In genomic region chrX:74273422-74274322, GRCm38 (mm10) we compare ENCODE assay signal across 9 mouse cellular contexts. TPM values are rescaled to one million over a fixed set of nuclear protein-coding genes. Genes with fewer than 3 reads are reported as not detected.
DNase-seq lines count a peak whose midpoint lies in the region; ATAC-seq and TF ChIP-seq lines count a peak whose summit lies in the region.
"Had no signal": no experiment of that assay in that cellular context is flagged by ENCODE, and none has a peak within 500 bp of the region (broad histone marks: within the 10 kb centered on the region; RNA-seq: fewer than 3 reads in every experiment).

No protein-coding gene starts in this region.

- H3K9me3 ChIP-seq in liver, embryonic 16.5 days (replicated peaks; ENCODE audit: control insufficient read depth, low read length), result no peaks in the 10 kb centered on the region
- H3K9me3 ChIP-seq: intestine, embryonic 15.5 days had no signal

- no peaks in the 10 kb centered on the region for H3K27me3 ChIP-seq in liver, adult 2 months (ENCODE audit: control insufficient read depth, insufficient read depth, low read length)
- H3K27me3 ChIP-seq in liver, embryonic 16.5 days (ENCODE audit: control insufficient read depth, insufficient read depth, low read depth, low read length), result no peaks in the 10 kb centered on the region
- H3K27me3 ChIP-seq: intestine, embryonic 15.5 days had no signal

- DNase-seq in adrenal gland, postnatal 14 days, result peak; percentile 22
- no peak for DNase-seq in adrenal gland, postnatal 36 days
- no peak for DNase-seq in liver, adult 2 months (ENCODE audit: extremely low read depth, low read depth, low spot score)
- DNase-seq in liver, result no peak
- DNase-seq in embryo, embryonic 9.5 days (ENCODE audit: extremely low spot score), result peak; percentile 40
- no peak for DNase-seq in cerebellum, postnatal 36 days
- no peak for DNase-seq in left cerebral cortex, adult 8-10 months (ENCODE audit: low spot score in 2 of 2)

- H3K9ac ChIP-seq in liver, adult 2 months (ENCODE audit: low read depth, low read length), result no peak overlapping the region
- H3K9ac ChIP-seq in liver, embryonic 16.5 days (ENCODE audit: low read depth, low read length), result no peak overlapping the region
- H3K9ac ChIP-seq: intestine, embryonic 15.5 days had no signal

- H3K27ac ChIP-seq in liver, adult 2 months (replicated peaks; ENCODE audit: insufficient read depth, low read depth, low read length), result 0 out of 2 replicates have a peak overlapping the region, but pooled peaks have one; percentile 27
- H3K27ac ChIP-seq in liver, embryonic 16.5 days (ENCODE audit: low read length), result peak overlapping the region; percentile 19
- H3K27ac ChIP-seq: intestine, embryonic 15.5 days had no signal

- WGBS in liver, adult 2 months, result 31% methylated on average over 10 of the region's 10 CpGs
- WGBS in liver, embryonic 16.5 days (ENCODE audit: insufficient replicate concordance), result 28% methylated on average over 10 of the region's 10 CpGs

- no peak overlapping the region for H3K4me3 ChIP-seq in liver, adult 2 months (ENCODE audit: insufficient read depth, low read depth, low read length)
- no peak overlapping the region for H3K4me3 ChIP-seq in liver, embryonic 16.5 days (ENCODE audit: low read depth, low read length)
- H3K4me3 ChIP-seq: intestine, embryonic 15.5 days had no signal

- no peaks in the 10 kb centered on the region for H3K79me2 ChIP-seq in liver, adult 2 months (ENCODE audit: control insufficient read depth, insufficient read depth, low read length)

- no peak for ATAC-seq in liver, embryonic 16.5 days (ENCODE audit: low read depth)
- ATAC-seq: intestine, embryonic 15.5 days had no signal

- H3K36me3 ChIP-seq in liver, adult 2 months (ENCODE audit: control insufficient read depth, insufficient read depth, low read length), result peaks cover 14% of the 10 kb centered on the region
- H3K36me3 ChIP-seq in liver, embryonic 16.5 days (ENCODE audit: control insufficient read depth, insufficient read depth), result peaks cover 5% of the 10 kb centered on the region
- H3K36me3 ChIP-seq: intestine, embryonic 15.5 days had no signal

- H3K4me2 ChIP-seq in liver, embryonic 16.5 days (ENCODE audit: low read depth, low read length), result no peak overlapping the region
- H3K4me2 ChIP-seq: intestine, embryonic 15.5 days had no signal

- no peak for TF ChIP-seq POLR2A in liver, adult 2 months (IDR thresholded peaks at IDR 0.05; ENCODE audit: extremely low read depth, insufficient read depth, low read length)

- peaks cover 3% of the 10 kb centered on the region; the same call in 1 of the 2 replicates for H3K4me1 ChIP-seq in liver, adult 2 months (ENCODE audit: control insufficient read depth, insufficient read depth, low read length)
- H3K4me1 ChIP-seq in liver, embryonic 16.5 days (ENCODE audit: control insufficient read depth, low read depth, low read length), result no peaks in the 10 kb centered on the region; the same call in 1 of the 2 replicates
- H3K4me1 ChIP-seq: intestine, embryonic 15.5 days had no signal

- no peak for TF ChIP-seq CTCF in liver, adult 2 months (IDR thresholded peaks at IDR 0.05; ENCODE audit: low read depth, low read length)

RNA-seq across cellular contexts. Expression of gene Rpl10, which starts 3.1 kb away (rescaled TPM):
- total RNA-seq in adrenal gland, postnatal 14 days (2021), result 289 and 296 TPM in 2 replicates
- 100 to 1,000 TPM; 409 to 419 TPM for total RNA-seq in adrenal gland, postnatal 36 days (2021)
- 1,181 and 1,274 TPM in 2 replicates for total RNA-seq in liver, adult 2 months (2014; rRNA removed)
- 968 and 1,030 TPM in 2 replicates for polyA plus RNA-seq in liver, adult 2 months (2012; rRNA removed)
- polyA plus RNA-seq in liver, embryonic 16.5 days (2015; fragmentation: Nextera tagmentation; extraction: Ambion mirVana), result 375 and 448 TPM in 2 replicates
- 100 to 1,000 TPM; 134 to 270 (median 185) TPM for total RNA-seq in left cerebral cortex, adult 8-10 months (2022)

RNA-seq across cellular contexts. Expression of gene Taz, which starts 8.0 kb away (rescaled TPM):
- total RNA-seq in adrenal gland, postnatal 14 days (2021), result 61.6 and 72.0 TPM in 2 replicates
- 10 to 100 TPM; 64.7 to 87.2 TPM for total RNA-seq in adrenal gland, postnatal 36 days (2021)
- 29.7 and 37.2 TPM in 2 replicates for total RNA-seq in liver, adult 2 months (2014; rRNA removed)
- 48.8 and 53.9 TPM in 2 replicates for polyA plus RNA-seq in liver, adult 2 months (2012; rRNA removed)
- polyA plus RNA-seq in liver, embryonic 16.5 days (2015; fragmentation: Nextera tagmentation; extraction: Ambion mirVana), result 27.8 and 30.2 TPM in 2 replicates
- total RNA-seq in left cerebral cortex, adult 8-10 months (2022), result 10 to 100 TPM; 60.9 to 67.1 (median 63.8) TPM

RNA-seq across cellular contexts. Expression of gene Dnase1l1, which starts 8.5 kb away (rescaled TPM):
- 9.0 and 12.7 TPM in 2 replicates for total RNA-seq in adrenal gland, postnatal 14 days (2021)
- total RNA-seq in adrenal gland, postnatal 36 days (2021), result 10 to 100 TPM in 1 of 2 experiments, 1 to 10 TPM in 1; 9.4 to 16.3 TPM
- 3.5 and 6.1 TPM in 2 replicates for total RNA-seq in liver, adult 2 months (2014; rRNA removed)
- polyA plus RNA-seq in liver, adult 2 months (2012; rRNA removed), result 4.9 and 5.5 TPM in 2 replicates
- polyA plus RNA-seq in liver, embryonic 16.5 days (2015; fragmentation: Nextera tagmentation; extraction: Ambion mirVana), result 22.0 and 23.6 TPM in 2 replicates
- total RNA-seq in left cerebral cortex, adult 8-10 months (2022), result 1 to 10 TPM; 1.8 to 5.0 (median 3.1) TPM

RNA-seq across cellular contexts. Expression of gene Emd, which starts 19.2 kb away (rescaled TPM):
- total RNA-seq in adrenal gland, postnatal 14 days (2021), result 56.8 and 67.7 TPM in 2 replicates
- 100 to 1,000 TPM in 1 of 2 experiments, 10 to 100 TPM in 1; 53.0 to 121 TPM for total RNA-seq in adrenal gland, postnatal 36 days (2021)
- 10.2 and 10.3 TPM in 2 replicates for total RNA-seq in liver, adult 2 months (2014; rRNA removed)
- polyA plus RNA-seq in liver, adult 2 months (2012; rRNA removed), result 32.4 and 38.8 TPM in 2 replicates
- polyA plus RNA-seq in liver, embryonic 16.5 days (2015; fragmentation: Nextera tagmentation; extraction: Ambion mirVana), result 7.4 and 7.7 TPM in 2 replicates
- 10 to 100 TPM; 33.5 to 39.5 (median 38.8) TPM for total RNA-seq in left cerebral cortex, adult 8-10 months (2022)

RNA-seq across cellular contexts. Expression of gene Atp6ap1, which starts 23.2 kb away (rescaled TPM):
- total RNA-seq in adrenal gland, postnatal 14 days (2021), result 150 and 155 TPM in 2 replicates
- total RNA-seq in adrenal gland, postnatal 36 days (2021), result 100 to 1,000 TPM; 235 to 239 TPM
- 53.1 and 67.8 TPM in 2 replicates for total RNA-seq in liver, adult 2 months (2014; rRNA removed)
- 150 and 152 TPM in 2 replicates for polyA plus RNA-seq in liver, adult 2 months (2012; rRNA removed)
- polyA plus RNA-seq in liver, embryonic 16.5 days (2015; fragmentation: Nextera tagmentation; extraction: Ambion mirVana), result 79.2 and 79.8 TPM in 2 replicates
- total RNA-seq in left cerebral cortex, adult 8-10 months (2022), result 100 to 1,000 TPM; 362 to 373 (median 369) TPM

Comparison
In these comparisons a context has a peak if more than half of its experiments do, and no peak if none do; other contexts are left out.
1. DNase-seq: peak in adrenal gland, postnatal 14 days (single experiment) and embryo, embryonic 9.5 days (single experiment); none in adrenal gland, postnatal 36 days (0 of 2), liver, adult 2 months (single experiment), liver (single experiment), cerebellum, postnatal 36 days (0 of 2) and left cerebral cortex, adult 8-10 months (0 of 2).